Mouse (Mus musculus): ENCODE data around the gene Peak1. TPM values are rescaled to one million over a fixed set of nuclear protein-coding genes. Genes with fewer than 3 reads are reported as not detected.

Gene Peak1
- polyA plus RNA-seq, 1 experiment = 12.2 TPM

DNA sequence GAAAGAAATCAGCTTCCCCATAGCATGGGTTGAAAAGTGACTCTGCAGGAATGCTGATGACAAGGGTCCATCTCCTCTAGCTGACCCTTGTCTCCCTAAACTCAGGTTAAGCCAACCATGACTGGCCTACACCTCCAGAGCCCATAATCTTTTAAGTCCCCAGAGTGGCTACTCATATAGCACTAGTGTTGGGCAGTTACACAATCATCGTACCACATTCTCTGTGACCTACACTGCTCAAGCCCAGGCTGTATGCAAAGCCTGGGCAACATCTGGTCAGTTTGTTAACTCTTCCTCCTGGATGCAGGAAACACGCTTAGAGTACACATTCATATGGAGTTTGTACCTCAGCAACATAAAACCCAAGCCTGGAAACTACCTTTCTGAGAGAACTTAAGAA, 217.7 kb downstream of the Peak1 start:
- no peak for DNase-seq (ENCODE audit: low read depth)

DNA sequence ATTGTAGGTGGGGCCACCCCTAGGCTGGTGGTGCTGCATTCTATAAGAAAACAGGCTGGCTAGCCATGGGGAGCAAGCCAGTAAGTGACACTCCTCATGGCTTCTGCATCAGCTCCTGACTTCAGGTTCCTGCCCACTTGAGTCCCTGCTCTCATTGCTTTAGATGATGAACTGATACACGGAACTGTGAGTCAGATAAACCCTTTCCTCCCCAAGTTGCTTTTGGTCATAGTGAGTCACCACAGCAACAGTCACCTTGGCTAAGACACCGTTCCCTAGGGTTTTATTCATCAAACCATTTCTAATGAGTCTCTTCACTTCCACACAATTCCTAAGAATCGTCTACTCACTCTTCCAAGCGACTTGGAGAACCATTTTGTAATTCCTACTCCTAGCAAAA, 220.9 kb downstream of the Peak1 start:
- DNase-seq (ENCODE audit: low read depth) = no peak

GRCm38 (mm10) chr9:56195193-56195592, 222.7 kb downstream of the Peak1 start:
- no peak for DNase-seq (ENCODE audit: low read depth)

DNA sequence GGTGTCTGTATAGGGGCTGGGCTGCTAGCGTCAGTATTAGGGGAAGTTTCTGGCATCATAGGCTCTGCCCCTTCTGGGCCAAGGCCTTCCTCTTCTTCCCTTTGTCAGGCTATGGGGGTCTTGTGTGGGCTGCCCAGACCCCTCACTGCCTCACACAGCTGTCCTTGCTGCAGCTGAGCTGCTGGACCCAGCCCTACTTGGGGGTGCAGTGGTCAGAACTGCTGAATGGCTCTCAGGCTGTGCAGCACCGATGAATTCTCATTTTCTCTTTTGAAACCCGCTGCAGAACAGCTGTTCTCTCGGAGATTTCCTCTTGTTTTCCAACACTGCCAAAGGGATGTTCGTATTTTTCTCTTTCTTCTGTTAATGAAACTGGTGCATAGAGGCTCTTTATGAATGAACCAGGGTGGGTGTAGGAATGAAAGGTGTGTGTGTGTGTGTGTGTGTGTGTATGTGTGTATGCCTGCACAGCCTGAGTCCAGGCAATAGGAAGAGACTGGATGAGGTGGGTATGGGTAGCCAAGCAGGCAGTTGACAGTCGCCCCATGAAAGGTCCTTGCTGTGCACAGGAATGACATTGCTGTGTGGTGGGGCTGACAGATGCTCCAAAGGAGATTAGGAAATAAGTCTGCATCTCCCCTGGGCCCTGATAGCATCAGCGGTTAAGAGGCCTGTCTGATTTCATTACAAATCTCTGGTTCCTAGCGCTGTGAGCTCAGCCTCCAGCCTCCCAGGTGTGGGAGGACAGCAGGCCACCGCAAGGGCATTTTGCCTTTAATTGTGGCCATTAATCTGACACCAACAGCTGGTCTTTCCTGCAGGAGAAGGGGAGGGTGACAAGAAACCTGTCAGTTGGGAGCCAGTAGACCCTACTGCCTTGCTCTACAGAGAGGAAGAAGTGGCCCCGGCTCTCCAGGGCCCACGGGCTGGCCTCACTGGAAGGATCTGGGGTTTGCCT, 226.1 kb downstream of the Peak1 start:
- no peak for DNase-seq (ENCODE audit: low read depth)

DNA sequence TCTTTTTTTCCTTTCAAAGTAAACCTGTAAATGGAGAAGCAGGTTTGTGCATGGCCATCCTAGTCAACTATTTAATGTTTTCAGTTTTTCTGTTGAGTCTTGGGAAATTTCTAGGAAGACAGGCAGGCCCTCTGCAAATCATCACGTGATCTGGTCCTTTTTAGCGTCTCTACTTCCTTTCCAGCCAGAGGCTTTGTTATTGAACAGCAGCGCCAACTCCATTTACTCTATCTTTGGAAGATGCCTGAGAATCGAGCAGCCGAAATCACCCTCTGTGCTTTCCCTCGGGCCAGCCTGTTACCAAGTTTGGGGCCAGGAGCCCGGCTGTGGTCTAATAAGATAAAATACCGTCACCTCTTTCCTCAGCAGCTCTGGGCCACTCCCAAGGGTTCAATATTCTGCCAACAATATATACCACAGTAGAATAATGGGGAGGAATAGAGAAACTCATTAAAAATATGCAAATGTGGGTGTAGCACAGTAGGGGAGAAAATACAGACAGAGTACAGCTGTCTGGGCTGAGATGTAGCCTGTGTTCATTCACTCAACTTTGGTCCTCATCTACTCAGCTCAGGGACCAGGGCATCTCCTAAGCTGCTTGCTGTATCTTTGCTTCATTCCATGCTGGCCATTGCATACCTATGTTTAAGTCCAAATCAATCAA, 237.6 kb downstream of the Peak1 start:
- DNase-seq (ENCODE audit: low read depth) = no peak

GRCm38 (mm10) chr9:56179416-56180117, 238.3 kb downstream of the Peak1 start:
- no peak for DNase-seq (ENCODE audit: low read depth)

GRCm38 (mm10) chr9:56177354-56177753, 240.5 kb downstream of the Peak1 start:
- peak; percentile 84 for DNase-seq (ENCODE audit: low read depth)

DNA sequence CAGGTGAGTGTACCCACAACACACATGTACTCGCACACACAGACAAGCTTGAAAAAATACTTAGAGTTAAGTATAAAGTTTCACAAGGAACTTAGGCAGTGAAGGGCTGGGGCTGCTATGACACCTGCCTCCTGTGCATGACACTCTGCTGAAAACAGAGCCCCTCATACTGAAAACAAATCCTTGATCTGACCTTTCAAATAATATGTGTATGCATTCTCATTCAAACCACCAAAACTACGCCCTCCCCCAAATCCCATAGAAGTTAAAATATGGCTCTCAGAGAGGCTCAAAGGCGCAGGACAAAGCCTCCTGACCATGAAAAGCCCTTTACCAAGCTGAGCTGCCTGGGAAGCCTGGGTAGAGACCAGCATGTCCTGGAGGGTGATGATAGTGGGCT, 242.6 kb downstream of the Peak1 start:
- no peak for DNase-seq (ENCODE audit: low read depth)

- DNase-seq (ENCODE audit: low read depth) = no peak
Observed at GRCm38 (mm10) chr9:56167690-56168089, 250.2 kb downstream of the Peak1 start.

- no peak for DNase-seq (ENCODE audit: low read depth)
Observed at GRCm38 (mm10) chr9:56166161-56166560, 251.7 kb downstream of the Peak1 start.

DNA sequence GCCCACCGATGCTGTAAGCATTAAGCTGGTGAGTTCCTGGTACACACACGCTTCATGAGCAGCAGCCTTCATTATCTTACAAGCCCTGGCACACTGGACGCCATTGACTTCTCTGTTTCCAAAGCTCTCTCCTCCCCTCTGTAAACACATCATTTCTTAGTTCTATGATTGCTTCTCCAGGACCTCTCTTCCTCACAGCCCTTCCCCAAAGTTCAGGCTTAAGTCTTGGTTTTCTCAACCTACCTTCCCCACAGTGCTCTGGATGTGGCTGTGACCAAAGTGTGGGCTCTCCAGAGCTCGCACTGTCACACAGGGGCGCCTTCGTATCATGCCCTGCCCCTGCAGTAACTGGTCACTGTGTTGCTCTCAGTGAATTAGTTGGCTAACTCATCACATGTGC, 252.5 kb downstream of the Peak1 start, which contains the start of gene Tspan3:
Tspan3 (minus strand) TSS at position 101 of the 400 bp plus-strand sequence.
- DNase-seq (ENCODE audit: low read depth) = no peak

GRCm38 (mm10) chr9:56160341-56161141, 257.3 kb downstream of the Peak1 start:
- no peak for DNase-seq (ENCODE audit: low read depth)

DNA sequence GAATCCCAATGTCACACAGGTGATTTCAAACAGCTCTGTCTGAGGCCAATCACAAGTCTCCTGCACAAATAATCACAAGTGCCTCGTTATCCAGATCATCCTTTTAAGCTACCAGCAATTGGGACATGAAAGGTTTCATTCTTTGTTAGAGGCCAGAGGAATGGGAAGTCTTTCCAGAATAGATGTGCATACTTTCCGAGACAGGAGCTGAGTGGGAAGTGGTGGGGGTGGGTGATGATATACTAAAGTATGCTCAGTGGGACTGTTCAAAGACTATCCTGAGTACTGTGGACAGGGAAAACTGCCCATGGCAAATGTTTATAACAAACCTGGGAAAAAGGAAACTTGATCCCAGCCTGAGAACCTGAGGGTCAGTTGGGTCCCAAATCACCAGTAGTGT, 258.4 kb downstream of the Peak1 start:
- DNase-seq (ENCODE audit: low read depth) = no peak

GRCm38 (mm10) chr9:56158077-56158476, 259.8 kb downstream of the Peak1 start:
- DNase-seq (ENCODE audit: low read depth) = no peak

- DNase-seq (ENCODE audit: low read depth) = no peak
Observed at GRCm38 (mm10) chr9:56154572-56154971, 263.3 kb downstream of the Peak1 start.

DNA sequence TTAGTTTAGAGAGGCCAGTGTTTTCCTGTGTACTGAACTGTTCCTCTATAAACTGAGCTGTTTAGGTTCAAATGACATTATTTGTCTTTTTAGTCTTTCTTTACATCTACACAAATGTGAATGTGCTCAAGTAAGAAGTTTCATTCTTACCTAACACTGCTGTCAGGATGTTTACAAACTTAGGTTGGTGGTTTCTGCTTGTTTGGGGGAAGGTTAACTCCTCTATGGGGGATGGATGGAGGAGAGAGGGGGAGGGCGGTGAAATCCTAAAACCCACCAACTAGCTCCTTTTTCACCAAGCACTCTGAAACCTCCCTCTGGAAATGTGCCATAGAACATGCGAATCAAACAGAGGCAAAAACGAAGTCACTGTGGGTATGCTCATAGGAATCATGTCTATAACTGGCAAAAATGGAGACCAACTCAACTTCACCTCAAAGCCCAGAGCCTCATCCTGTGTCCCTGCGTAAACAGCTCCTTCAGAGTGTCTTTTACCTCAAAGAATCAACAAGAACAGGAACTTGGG, 265.3 kb downstream of the Peak1 start:
- DNase-seq (ENCODE audit: low read depth) = no peak

DNA sequence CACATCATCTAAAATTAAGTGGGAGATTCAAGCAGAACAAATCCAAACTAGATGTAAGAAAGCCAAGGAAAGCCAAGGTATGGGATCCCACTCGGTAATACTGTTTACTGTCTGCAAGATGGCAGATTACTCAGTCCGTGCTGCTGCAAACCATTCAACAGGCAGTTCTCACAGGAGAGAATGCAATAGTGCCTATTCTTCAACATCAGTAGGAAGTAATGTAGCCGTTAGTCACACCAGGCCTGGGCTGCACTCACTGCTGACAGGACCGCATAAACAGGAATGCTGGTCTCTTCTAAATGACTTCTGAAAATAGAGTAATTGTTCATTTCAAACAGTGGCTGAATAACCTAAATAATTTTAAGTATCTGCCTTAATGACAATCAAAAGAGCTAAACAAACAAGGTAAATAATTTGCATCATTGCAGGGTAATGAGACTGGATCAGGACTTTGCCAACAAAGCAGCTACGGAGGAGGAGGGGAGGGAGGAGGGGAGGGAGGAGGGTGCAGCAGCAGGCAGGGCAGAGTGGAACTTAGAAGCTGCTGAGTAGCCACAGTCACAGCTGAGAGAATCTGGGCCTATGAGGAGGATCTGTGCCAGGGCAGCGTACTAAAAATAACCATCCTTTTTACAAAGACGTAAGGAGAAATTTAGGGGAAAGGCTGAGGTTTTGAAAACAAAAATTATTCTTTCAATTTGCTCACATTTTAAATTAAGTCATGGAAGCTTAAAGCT, 266.0 kb downstream of the Peak1 start:
- no peak for DNase-seq (ENCODE audit: low read depth)

Measured in gonadal fat pad, adult 2 months (tissue).